Mouse (Mus musculus) gastrocnemius, postnatal 10 days (tissue): ENCODE measurements around the gene Olfr1420. TPM values are rescaled to one million over a fixed set of nuclear protein-coding genes. Genes with fewer than 3 reads are reported as not detected.
A peak's percentile ranks its signal among the peaks of the same experiment; 100 is the strongest.
"Not testable (repeated sequence)": the region's sequence is repeated elsewhere in the genome, so short reads cannot be mapped to it uniquely, and the experiment has no call there.

Experiments
- DNase-seq: peaks from one replicate; pipeline ENCODE4 v3.0.0; 2021; ENCODE audit warnings: mixed read lengths
- long read RNA-seq, 2 experiments: library from polyadenylated mRNA; stranded (forward); transcript quantifications; one replicate each; pipeline ENCODE4 v2.0.0; 2021
- total RNA-seq, 2 experiments: library from RNA; stranded (reverse); gene quantifications; 2 replicates each; pipeline ENCODE4 v1.2.3; 2021

Olfr1420 gene
- total RNA-seq = not detected
- long read RNA-seq, experiment 1 = 0 reads
- long read RNA-seq, experiment 2 = 0 reads

- DNase-seq = no peak
Measured at GRCm38 (mm10) chr19:11886265-11886664, at the start of gene Olfr1420. Gene Olfr1420 (plus strand): TSS chr19:11886565.

- DNase-seq = no peak
Measured at GRCm38 (mm10) chr19:11839119-11839518, 47.2 kb upstream of the Olfr1420 start, which contains the start of gene Olfr1417. Gene Olfr1417 (minus strand): TSS chr19:11839219.

- DNase-seq = no peak
Measured at GRCm38 (mm10) chr19:11846333-11846732, 40.0 kb upstream of the Olfr1420 start.

- DNase-seq = no peak
Measured at GRCm38 (mm10) chr19:11852652-11853051, 33.7 kb upstream of the Olfr1420 start.

GRCm38 (mm10) chr19:11854821-11855220, 31.5 kb upstream of the Olfr1420 start:
- no peak for DNase-seq

GRCm38 (mm10) chr19:11856506-11856905, 29.9 kb upstream of the Olfr1420 start:
- DNase-seq = no peak

GRCm38 (mm10) chr19:11860966-11861365, 25.4 kb upstream of the Olfr1420 start, which contains the start of gene Olfr1418:
Gene Olfr1418 (minus strand): TSS chr19:11861066.
- DNase-seq = no peak

GRCm38 (mm10) chr19:11867837-11868236, 18.5 kb upstream of the Olfr1420 start:
- DNase-seq = no peak

- no peak for DNase-seq
Measured at GRCm38 (mm10) chr19:11875006-11875405, 11.4 kb upstream of the Olfr1420 start, which contains the start of gene Olfr1419. Gene Olfr1419 (minus strand): TSS chr19:11875106.

GRCm38 (mm10) chr19:11878404-11878803, 8.0 kb upstream of the Olfr1420 start:
- not testable (repeated sequence) for DNase-seq

- DNase-seq = no peak
Measured at GRCm38 (mm10) chr19:11911021-11911420, 24.7 kb downstream of the Olfr1420 start.

- DNase-seq = peak; percentile 37
Measured at GRCm38 (mm10) chr19:11911603-11912002, 25.2 kb downstream of the Olfr1420 start.

GRCm38 (mm10) chr19:11912037-11912532, 25.7 kb downstream of the Olfr1420 start, which contains the start of gene Patl1:
Gene Patl1 (plus strand): TSS chr19:11912399.
- peak; percentile 98 for DNase-seq

GRCm38 (mm10) chr19:11912533-11913121, 26.3 kb downstream of the Olfr1420 start:
- DNase-seq = peak; percentile 65

- no peak for DNase-seq
Measured at GRCm38 (mm10) chr19:11915804-11916203, 29.4 kb downstream of the Olfr1420 start.

- DNase-seq = no peak
Measured at GRCm38 (mm10) chr19:11922068-11922467, 35.7 kb downstream of the Olfr1420 start.

- DNase-seq = not testable (repeated sequence)
Measured at GRCm38 (mm10) chr19:11922515-11922914, 36.1 kb downstream of the Olfr1420 start.

GRCm38 (mm10) chr19:11926380-11926779, 40.0 kb downstream of the Olfr1420 start:
- no peak for DNase-seq

GRCm38 (mm10) chr19:11928025-11928748, 41.8 kb downstream of the Olfr1420 start:
- no peak for DNase-seq

GRCm38 (mm10) chr19:11946460-11946859, 60.1 kb downstream of the Olfr1420 start:
- not testable (repeated sequence) for DNase-seq
